Mouse (Mus musculus): ENCODE results near the gene Fpr-rs4. TPM values are rescaled to one million over a fixed set of nuclear protein-coding genes. Genes with fewer than 3 reads are reported as not detected.

Gene Fpr-rs4
- polyA plus RNA-seq (2015; fragmentation: Illumina TruSeq; extraction: RNeasy Lipid Tissue Mini Kit (QIAGEN cat#74804); ENCODE audit: insufficient read depth, low read depth, low replicate concordance): not detected

GRCm38 (mm10) chr17:18021433-18021832 lies at the start of gene Fpr-rs4:
Gene Fpr-rs4, plus strand, starts transcription at chr17:18021733.

DNA sequence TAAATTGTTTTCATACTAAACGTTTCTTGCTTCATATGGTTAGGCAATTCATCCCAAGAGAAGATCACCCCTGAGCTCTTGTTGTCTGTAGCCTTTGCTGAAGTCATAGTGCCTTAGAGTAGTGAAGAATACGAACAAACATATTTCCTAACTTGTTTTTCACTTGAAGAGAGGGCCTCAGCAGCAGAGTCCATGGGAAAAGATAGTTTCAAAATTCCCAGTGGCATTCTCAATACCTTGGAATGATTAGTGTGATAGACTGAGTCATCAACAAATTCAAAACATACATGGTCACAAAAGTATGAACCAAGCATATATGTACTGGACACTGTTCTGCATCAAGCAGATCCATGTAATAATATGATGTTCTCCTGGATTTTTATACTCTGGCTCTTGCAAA lies 27.6 kb downstream of the Fpr-rs4 start, which contains the start of gene Vmn2r124:
TSS of gene Vmn2r124 (plus strand) at position 301 of the 400 bp plus-strand sequence.

Other genes starting within 250 kb of the Fpr-rs4 start
- gene Spaca6, start 194.6 kb upstream of the Fpr-rs4 start, polyA plus RNA-seq (2015; fragmentation: Illumina TruSeq; extraction: RNeasy Lipid Tissue Mini Kit (QIAGEN cat#74804); ENCODE audit: insufficient read depth, low read depth, low replicate concordance): 21.4 TPM
- gene Has1, start 166.5 kb upstream of the Fpr-rs4 start, polyA plus RNA-seq (2015; fragmentation: Illumina TruSeq; extraction: RNeasy Lipid Tissue Mini Kit (QIAGEN cat#74804); ENCODE audit: insufficient read depth, low read depth, low replicate concordance): 1.0 TPM
- gene Fpr1, start 137.8 kb upstream of the Fpr-rs4 start, polyA plus RNA-seq (2015; fragmentation: Illumina TruSeq; extraction: RNeasy Lipid Tissue Mini Kit (QIAGEN cat#74804); ENCODE audit: insufficient read depth, low read depth, low replicate concordance): not detected
- gene Fpr2, start 133.9 kb upstream of the Fpr-rs4 start, polyA plus RNA-seq (2015; fragmentation: Illumina TruSeq; extraction: RNeasy Lipid Tissue Mini Kit (QIAGEN cat#74804); ENCODE audit: insufficient read depth, low read depth, low replicate concordance): not detected
- not detected for gene Fpr3, start 133.9 kb upstream of the Fpr-rs4 start, polyA plus RNA-seq (2015; fragmentation: Illumina TruSeq; extraction: RNeasy Lipid Tissue Mini Kit (QIAGEN cat#74804); ENCODE audit: insufficient read depth, low read depth, low replicate concordance)
- not detected for gene Vmn2r124, start 27.7 kb downstream of the Fpr-rs4 start, polyA plus RNA-seq (2015; fragmentation: Illumina TruSeq; extraction: RNeasy Lipid Tissue Mini Kit (QIAGEN cat#74804); ENCODE audit: insufficient read depth, low read depth, low replicate concordance)
- gene Vmn2r91, start 63.3 kb downstream of the Fpr-rs4 start, polyA plus RNA-seq (2015; fragmentation: Illumina TruSeq; extraction: RNeasy Lipid Tissue Mini Kit (QIAGEN cat#74804); ENCODE audit: insufficient read depth, low read depth, low replicate concordance): not detected
- gene Vmn2r92, start 130.2 kb downstream of the Fpr-rs4 start, polyA plus RNA-seq (2015; fragmentation: Illumina TruSeq; extraction: RNeasy Lipid Tissue Mini Kit (QIAGEN cat#74804); ENCODE audit: insufficient read depth, low read depth, low replicate concordance): not detected